21 mouse cellular contexts compared by ENCODE assay signal in genomic region chr2:141091320-141091719, GRCm38 (mm10).
DNase-seq lines count a peak whose midpoint lies in the region; ATAC-seq lines count a peak whose summit lies in the region.
"Had no signal": no experiment of that assay in that cellular context is flagged by ENCODE, and none has a peak within 500 bp of the region (broad histone marks: within the 10 kb centered on the region; RNA-seq: fewer than 3 reads in every experiment).

No protein-coding gene starts in this region.

- intact Hi-C loops in heart, postnatal 10 days (cut with DNase I) = no loop called here
- intact Hi-C loops in left cerebral cortex, postnatal 36 days (cut with DNase I) = no loop called here

- H3K4me2 ChIP-seq in heart, embryonic 13.5 days = no peak overlapping the region
- H3K4me2 ChIP-seq: hindbrain, embryonic 12.5 days; liver, embryonic 13.5 days; midbrain, embryonic 11.5 days; neural tube, embryonic 13.5 days had no signal

- peaks cover 18% of the 10 kb centered on the region for H3K4me1 ChIP-seq in heart, embryonic 13.5 days
- H3K4me1 ChIP-seq: forebrain, embryonic 10.5 days; hindbrain, embryonic 12.5 days; liver, embryonic 13.5 days; neural tube, embryonic 13.5 days had no signal

- DNase-seq in embryo, embryonic 10 days (ENCODE audit: low spot score) = peak; percentile 47
- DNase-seq in embryo, embryonic 11 days = no peak
- no peak for DNase-seq in heart, postnatal 10 days
- peak; percentile 8 for DNase-seq in adipocyte (ENCODE audit: low spot score)
- peak; percentile 6 for DNase-seq in lung, postnatal 14 days
- DNase-seq in spleen, postnatal 14 days (ENCODE audit: low spot score in 2 of 2) = no peak
- no peak for DNase-seq in left cerebral cortex, postnatal 36 days (ENCODE audit: low spot score in 2 of 2)
- DNase-seq: adrenal gland, adult 8-10 months; cerebellum, adult 11-12 months; cerebellum, postnatal 36 days; kidney, adult 8-10 months; liver, embryonic 13.5 days; thymus, postnatal 14 days had no signal

- H3K9me3 ChIP-seq in heart, embryonic 13.5 days = no peaks in the 10 kb centered on the region
- H3K9me3 ChIP-seq: forebrain, embryonic 10.5 days; hindbrain, embryonic 12.5 days; liver, embryonic 13.5 days; neural tube, embryonic 13.5 days had no signal

- peak; percentile 51; the same call in 1 of the 2 replicates for ATAC-seq in heart, embryonic 13.5 days (ENCODE audit: extremely low read depth, insufficient number of reproducible peaks, low FRiP score, low TSS enrichment)
- ATAC-seq: inflammation-experienced regulatory T-cells, adult 6 months had no signal

- H3K9ac ChIP-seq in heart, embryonic 13.5 days = no peak overlapping the region
- H3K9ac ChIP-seq: hindbrain, embryonic 12.5 days; liver, embryonic 13.5 days; neural tube, embryonic 13.5 days had no signal

- H3K4me3 ChIP-seq in heart, embryonic 13.5 days = no peak overlapping the region
- H3K4me3 ChIP-seq: forebrain, embryonic 10.5 days; hindbrain, embryonic 12.5 days; left cerebral cortex, adult 2 months; liver, embryonic 13.5 days; neural tube, embryonic 13.5 days had no signal

- 23% methylated on average over 3 of the region's 3 CpGs for WGBS in heart, embryonic 13.5 days

- H3K27ac ChIP-seq in heart, embryonic 13.5 days (replicated peaks) = 0 out of 2 replicates have a peak overlapping the region, but pooled peaks have one; percentile 28
- H3K27ac ChIP-seq: forebrain, embryonic 10.5 days; hindbrain, embryonic 12.5 days; left cerebral cortex, adult 2 months; liver, embryonic 13.5 days; macrophage; neural tube, embryonic 13.5 days had no signal

- H3K36me3 ChIP-seq in heart, embryonic 13.5 days = no peaks in the 10 kb centered on the region
- H3K36me3 ChIP-seq: forebrain, embryonic 10.5 days; hindbrain, embryonic 12.5 days; liver, embryonic 13.5 days; neural tube, embryonic 13.5 days had no signal

- no peaks in the 10 kb centered on the region for H3K27me3 ChIP-seq in heart, embryonic 13.5 days (replicated peaks)
- H3K27me3 ChIP-seq: hindbrain, embryonic 12.5 days; liver, embryonic 13.5 days; neural tube, embryonic 13.5 days had no signal

Comparison
In these comparisons a context has a peak if more than half of its experiments do, and no peak if none do; other contexts are left out.
1. DNase-seq: peak in embryo, embryonic 10 days (single experiment), adipocyte (single experiment) and lung, postnatal 14 days (single experiment); none in embryo, embryonic 11 days (single experiment), heart, postnatal 10 days (0 of 2), spleen, postnatal 14 days (0 of 2) and left cerebral cortex, postnatal 36 days (0 of 2).